Mouse (Mus musculus) liver, embryonic 12.5 days (tissue): ENCODE data around the gene Lrrc38. TPM values are rescaled to one million over a fixed set of nuclear protein-coding genes. Genes with fewer than 3 reads are reported as not detected.
A peak's percentile ranks its signal among the peaks of the same experiment; 100 is the strongest.

Experiments used
- ATAC-seq: fragments of 200-750 bp; cut with Nextera tagmentation; 2 replicates; pipeline ENCODE4 v1.8.0; 2017; ENCODE audit warnings: moderate number of reproducible peaks, mild to moderate bottlenecking, moderate library complexity
- H3K27ac ChIP-seq: fragments of 300-500 bp; sonication (generic); 2 replicates; pipeline ENCODE4 v1.5.1; 2016; ENCODE audit warnings: mild to moderate bottlenecking
- H3K27me3 ChIP-seq: fragments of 300-500 bp; sonication (generic); replicated peaks from 2 replicates; pipeline ENCODE4 v1.6.1; 2016; ENCODE audit warnings: mild to moderate bottlenecking, moderate library complexity
- H3K36me3 ChIP-seq: fragments of 300-500 bp; sonication (generic); 2 replicates; pipeline ENCODE4 v1.6.1; 2016; ENCODE audit warnings: mild to moderate bottlenecking, moderate library complexity
- H3K4me1 ChIP-seq: fragments of 300-500 bp; sonication (generic); 2 replicates; pipeline ENCODE4 v1.6.1; 2016
- H3K4me2 ChIP-seq: fragments of 300-500 bp; sonication (generic); 2 replicates; pipeline ENCODE4 v1.6.1; 2016; ENCODE audit warnings: mild to moderate bottlenecking, moderate library complexity
- H3K4me3 ChIP-seq: fragments of 300-500 bp; sonication (generic); 2 replicates; pipeline ENCODE4 v1.5.1; 2016; ENCODE audit warnings: mild to moderate bottlenecking, moderate library complexity
- H3K9ac ChIP-seq: fragments of 300-500 bp; sonication (generic); 2 replicates; pipeline ENCODE4 v1.6.1; 2016; ENCODE audit warnings: mild to moderate bottlenecking, moderate library complexity
- H3K9me3 ChIP-seq: fragments of 300-500 bp; sonication (generic); replicated peaks from 2 replicates; pipeline ENCODE4 v1.6.1; 2016; ENCODE audit warnings: mild to moderate bottlenecking, moderate library complexity
- WGBS: fragments of 180-500 bp; shearing (Covaris S2); methylation state at CpG from one replicate; pipeline ENCODE4 v1.1.7; 2016; ENCODE audit not compliant: insufficient replicate concordance; 5-methylcytosine and 5-hydroxymethylcytosine counted together
- polyA plus RNA-seq: library from polyadenylated mRNA; unstranded; fragments of >200 nt; fragmentation: Nextera tagmentation; extraction: Ambion mirVana; gene quantifications from 2 replicates; pipeline ENCODE4 v1.2.1, GENCODE M21; 2016

Gene Lrrc38
- polyA plus RNA-seq = not detected in 2 replicates

- H3K36me3 ChIP-seq = no peaks in the 10 kb centered on the region
- H3K9me3 ChIP-seq = no peaks in the 10 kb centered on the region
- H3K4me2 ChIP-seq = peak within 1 kb of the TSS; percentile 59
- H3K9ac ChIP-seq = no peak within 1 kb of the TSS
- ATAC-seq = no peak
- peak within 1 kb of the TSS; percentile 35 for H3K4me3 ChIP-seq
- H3K27me3 ChIP-seq = peaks cover 52% of the 10 kb centered on the region
- H3K4me1 ChIP-seq = no peaks in the 10 kb centered on the region
- under 1% methylated on average over 19 of the region's 19 CpGs for WGBS
- no peak within 1 kb of the TSS for H3K27ac ChIP-seq
Measured at GRCm38 (mm10) chr4:143349484-143349906, at the start of gene Lrrc38. Gene Lrrc38 (plus strand): TSS chr4:143349757.

- Histone ChIP-seq H3K27me3 (peaks cover 67% of the 10 kb centered on the region), H3K9me3 (no peaks in the 10 kb centered on the region), H3K4me2 (no peak overlapping the region), H3K9ac (no peak overlapping the region), H3K4me1 (0 out of 2 replicates have a peak, but pooled peaks cover 4% of the 10 kb centered on the region), H3K4me3 (no peak overlapping the region), H3K27ac (no peak overlapping the region), H3K36me3 (no peaks in the 10 kb centered on the region)
- ATAC-seq = no peak
- WGBS = 17% methylated on average over 12 of the region's 12 CpGs
Measured at GRCm38 (mm10) chr4:143300113-143300688, 49.4 kb upstream of the Lrrc38 start.

GRCm38 (mm10) chr4:143301042-143301441, 48.5 kb upstream of the Lrrc38 start:
- Histone ChIP-seq H3K27me3 (peaks cover 65% of the 10 kb centered on the region), H3K4me2 (no peak overlapping the region), H3K27ac (no peak overlapping the region), H3K4me3 (no peak overlapping the region), H3K4me1 (0 out of 2 replicates have a peak, but pooled peaks cover 4% of the 10 kb centered on the region), H3K9ac (no peak overlapping the region), H3K36me3 (no peaks in the 10 kb centered on the region), H3K9me3 (no peaks in the 10 kb centered on the region)
- ATAC-seq = no peak
- WGBS = 40% methylated on average over 5 of the region's 5 CpGs

GRCm38 (mm10) chr4:143301875-143302274, 47.7 kb upstream of the Lrrc38 start:
- Histone ChIP-seq H3K27me3 (peaks cover 58% of the 10 kb centered on the region), H3K4me2 (no peak overlapping the region), H3K27ac (no peak overlapping the region), H3K4me1 (0 out of 2 replicates have a peak, but pooled peaks cover 2% of the 10 kb centered on the region), H3K9ac (no peak overlapping the region), H3K36me3 (no peaks in the 10 kb centered on the region), H3K4me3 (no peak overlapping the region), H3K9me3 (no peaks in the 10 kb centered on the region)
- 31% methylated on average over 4 of the region's 4 CpGs for WGBS
- no peak for ATAC-seq

GRCm38 (mm10) chr4:143302279-143302890, 47.2 kb upstream of the Lrrc38 start:
- Histone ChIP-seq H3K4me3 (no peak overlapping the region), H3K36me3 (no peaks in the 10 kb centered on the region), H3K4me1 (no peaks in the 10 kb centered on the region), H3K9ac (no peak overlapping the region), H3K9me3 (no peaks in the 10 kb centered on the region), H3K27me3 (peaks cover 53% of the 10 kb centered on the region), H3K27ac (no peak overlapping the region), H3K4me2 (no peak overlapping the region)
- 28% methylated on average over 11 of the region's 11 CpGs for WGBS
- no peak for ATAC-seq

GRCm38 (mm10) chr4:143305031-143305430, 44.5 kb upstream of the Lrrc38 start:
- Histone ChIP-seq H3K4me1 (no peaks in the 10 kb centered on the region), H3K9me3 (no peaks in the 10 kb centered on the region), H3K9ac (no peak overlapping the region), H3K4me3 (no peak overlapping the region), H3K4me2 (no peak overlapping the region), H3K27ac (no peak overlapping the region), H3K36me3 (no peaks in the 10 kb centered on the region), H3K27me3 (peaks cover 26% of the 10 kb centered on the region)
- ATAC-seq = no peak
- WGBS = 69% methylated on average over 4 of the region's 4 CpGs

- no peak overlapping the region for H3K4me2 ChIP-seq
- no peaks in the 10 kb centered on the region for H3K4me1 ChIP-seq
- H3K27me3 ChIP-seq = peaks cover 15% of the 10 kb centered on the region
- ATAC-seq = no peak
- no peak overlapping the region for H3K27ac ChIP-seq
- H3K9me3 ChIP-seq = no peaks in the 10 kb centered on the region
- 56% methylated on average over 5 of the region's 5 CpGs for WGBS
- H3K9ac ChIP-seq = no peak overlapping the region
- no peak overlapping the region for H3K4me3 ChIP-seq
- no peaks in the 10 kb centered on the region for H3K36me3 ChIP-seq
Measured at GRCm38 (mm10) chr4:143305987-143306772, 43.4 kb upstream of the Lrrc38 start.

- Histone ChIP-seq H3K4me3 (no peak overlapping the region), H3K27me3 (no peaks in the 10 kb centered on the region), H3K4me2 (no peak overlapping the region), H3K27ac (no peak overlapping the region), H3K9me3 (no peaks in the 10 kb centered on the region), H3K9ac (no peak overlapping the region), H3K4me1 (no peaks in the 10 kb centered on the region), H3K36me3 (no peaks in the 10 kb centered on the region)
- no peak for ATAC-seq
- 20% methylated on average over 2 of the region's 2 CpGs for WGBS
Measured at GRCm38 (mm10) chr4:143311341-143311740, 38.2 kb upstream of the Lrrc38 start.

GRCm38 (mm10) chr4:143313299-143313698, 36.3 kb upstream of the Lrrc38 start:
- ATAC-seq = no peak
- Histone ChIP-seq H3K27ac (no peak overlapping the region), H3K4me3 (no peak overlapping the region), H3K4me1 (no peaks in the 10 kb centered on the region), H3K9ac (no peak overlapping the region), H3K27me3 (no peaks in the 10 kb centered on the region), H3K9me3 (no peaks in the 10 kb centered on the region), H3K4me2 (no peak overlapping the region), H3K36me3 (no peaks in the 10 kb centered on the region)
- WGBS = 65% methylated on average over 6 of the region's 6 CpGs

GRCm38 (mm10) chr4:143324176-143324924, 25.2 kb upstream of the Lrrc38 start:
- 25% methylated on average over 8 of the region's 11 CpGs for WGBS
- no peaks in the 10 kb centered on the region for H3K27me3 ChIP-seq
- no peaks in the 10 kb centered on the region for H3K4me1 ChIP-seq
- H3K27ac ChIP-seq = no peak overlapping the region
- no peak overlapping the region for H3K4me3 ChIP-seq
- H3K36me3 ChIP-seq = no peaks in the 10 kb centered on the region
- no peak overlapping the region for H3K4me2 ChIP-seq
- no peak for ATAC-seq
- no peaks in the 10 kb centered on the region for H3K9me3 ChIP-seq
- no peak overlapping the region for H3K9ac ChIP-seq

GRCm38 (mm10) chr4:143324925-143325624, 24.5 kb upstream of the Lrrc38 start:
- no peaks in the 10 kb centered on the region for H3K36me3 ChIP-seq
- no peak overlapping the region for H3K9ac ChIP-seq
- H3K27me3 ChIP-seq = no peaks in the 10 kb centered on the region
- H3K4me3 ChIP-seq = 0 out of 2 replicates have a peak overlapping the region, but pooled peaks have one; percentile 16
- peak overlapping the region; percentile 57 for H3K4me2 ChIP-seq
- WGBS = 35% methylated on average over 15 of the region's 15 CpGs
- no peaks in the 10 kb centered on the region for H3K9me3 ChIP-seq
- H3K4me1 ChIP-seq = no peaks in the 10 kb centered on the region
- H3K27ac ChIP-seq = no peak overlapping the region
- ATAC-seq = no peak
